ENCODE assay signal across 8 mouse cellular contexts in genomic region chr10:40499314-40500252, GRCm38 (mm10).
A peak's percentile ranks its signal among the peaks of the same experiment; 100 is the strongest.
DNase-seq lines count a peak whose midpoint lies in the region; ATAC-seq lines count a peak whose summit lies in the region.

No protein-coding gene starts in this region.

- peak; percentile 40 for ATAC-seq in activated CD4-positive, CD25-positive, alpha-beta regulatory T cell, adult 4 months
- ATAC-seq in heart, embryonic 11.5 days (replicated peaks; ENCODE audit: insufficient number of reproducible peaks, low FRiP score, low TSS enrichment): 0 out of 2 replicates have a peak, but pooled peaks have one; percentile 26
- ATAC-seq in megakaryocyte-erythroid progenitor cell, adult 5-6 weeks (replicated peaks; ENCODE audit: low FRiP score, low TSS enrichment, poor library complexity, severe bottlenecking): peak; percentile 78

- intact Hi-C loops in left cerebral cortex, postnatal 4 days (cut with DNase I): no loop called here

- 44% methylated on average over 18 of the region's 18 CpGs for WGBS in heart, embryonic 11.5 days (ENCODE audit: insufficient replicate concordance)

- H3K4me2 ChIP-seq in heart, embryonic 11.5 days: no peak overlapping the region

- H3K9me3 ChIP-seq in heart, embryonic 11.5 days (replicated peaks; ENCODE audit: control insufficient read depth, low read length): no peaks in the 10 kb centered on the region

- H3K4me1 ChIP-seq in heart, embryonic 11.5 days (ENCODE audit: control insufficient read depth, insufficient read depth, low read length): peaks cover 3% of the 10 kb centered on the region

- no peaks in the 10 kb centered on the region for H3K36me3 ChIP-seq in heart, embryonic 11.5 days (ENCODE audit: control insufficient read depth, insufficient read depth, low read length)

- DNase-seq in embryo, embryonic 10 days (ENCODE audit: low spot score): peak; percentile 80
- DNase-seq in kidney, adult 8-10 months: peak; percentile 77 to 80
- peak; percentile 44 for DNase-seq in left cerebral cortex, postnatal 4 days
- DNase-seq in skeletal muscle tissue, adult 2 months (ENCODE audit: low read depth, low spot score): peak; percentile 27
- no peak for DNase-seq in adrenal gland, postnatal 25 days

- no peak overlapping the region; the same call in 1 of the 2 replicates for H3K27ac ChIP-seq in heart, embryonic 11.5 days (ENCODE audit: low read depth, low read length)

- H3K4me3 ChIP-seq in heart, embryonic 11.5 days (ENCODE audit: low read depth, low read length): no peak overlapping the region

- no peaks in the 10 kb centered on the region for H3K27me3 ChIP-seq in heart, embryonic 11.5 days (ENCODE audit: control insufficient read depth, insufficient read depth, low read length)

- no peak overlapping the region for H3K9ac ChIP-seq in heart, embryonic 11.5 days (ENCODE audit: low read depth, low read length)

Comparison
In these comparisons a context has a peak if more than half of its experiments do, and no peak if none do; other contexts are left out.
1. ATAC-seq: peak in every context shown above with its lines; median percentile 78 in megakaryocyte-erythroid progenitor cell, adult 5-6 weeks; 40 in activated CD4-positive, CD25-positive, alpha-beta regulatory T cell, adult 4 months; 26 in heart, embryonic 11.5 days.